Mouse (Mus musculus) midbrain, embryonic 11.5 days (tissue): ENCODE measurements around the gene Slc16a10. TPM values are rescaled to one million over a fixed set of nuclear protein-coding genes. Genes with fewer than 3 reads are reported as not detected.

Experiments used
- ATAC-seq: fragments of 200-750 bp; cut with Nextera tagmentation; 2 replicates; pipeline ENCODE4 v1.8.0; 2017; ENCODE audit warnings: moderate TSS enrichment, moderate library complexity; ENCODE audit not compliant: low FRiP score
- DNase-seq: peaks from one replicate; pipeline ENCODE4 v3.0.0; 2015; ENCODE audit warnings: low spot score; ENCODE audit errors: missing footprints
- H3K27ac ChIP-seq: fragments of 300-500 bp; sonication (generic); 2 replicates; pipeline ENCODE4 v1.5.1; 2014; ENCODE audit warnings: low read depth, low read length
- H3K27me3 ChIP-seq: fragments of 300-500 bp; sonication (generic); 2 replicates; pipeline ENCODE4 v1.6.1; 2014; ENCODE audit warnings: mild to moderate bottlenecking, low read length, moderate library complexity, mixed read lengths; ENCODE audit not compliant: control insufficient read depth, insufficient read depth
- H3K36me3 ChIP-seq: fragments of 300-500 bp; sonication (generic); 2 replicates; pipeline ENCODE4 v1.6.1; 2014; ENCODE audit warnings: mild to moderate bottlenecking, low read length, moderate library complexity, mixed read lengths; ENCODE audit not compliant: control insufficient read depth, insufficient read depth
- H3K4me1 ChIP-seq: fragments of 300-500 bp; sonication (generic); 2 replicates; pipeline ENCODE4 v1.6.1; 2014; ENCODE audit warnings: low read length; ENCODE audit not compliant: control insufficient read depth, insufficient read depth
- H3K4me2 ChIP-seq: fragments of 300-500 bp; sonication (generic); 2 replicates; pipeline ENCODE4 v1.6.1; 2014; ENCODE audit warnings: mild to moderate bottlenecking, moderate library complexity
- H3K4me3 ChIP-seq: fragments of 300-500 bp; sonication (generic); 2 replicates; pipeline ENCODE4 v1.5.1; 2014; ENCODE audit warnings: low read depth, low read length
- H3K9ac ChIP-seq: fragments of 300-500 bp; sonication (generic); 2 replicates; pipeline ENCODE4 v1.6.1; 2014; ENCODE audit warnings: low read length
- H3K9me3 ChIP-seq: fragments of 300-500 bp; sonication (generic); 2 replicates; pipeline ENCODE4 v1.6.1; 2016; ENCODE audit warnings: low read length; ENCODE audit not compliant: control insufficient read depth
- WGBS: fragments of 180-500 bp; shearing (Covaris S2); extraction: QIAGEN DNeasy Blood & Tissue Kit; methylation state at CpG from one replicate; pipeline ENCODE4 v1.1.7; 2014; 5-methylcytosine and 5-hydroxymethylcytosine counted together
- polyA plus RNA-seq: library from polyadenylated mRNA; unstranded; fragments of >200 nt; fragmentation: Nextera tagmentation; extraction: Ambion mirVana; gene quantifications from 2 replicates; pipeline ENCODE4 v1.2.1, GENCODE M21; 2014

Slc16a10 gene
- polyA plus RNA-seq, 1 experiment from 2014 or later: 4.6 TPM

- Histone ChIP-seq H3K4me3 (no peak overlapping the region), H3K9ac (no peak overlapping the region), H3K4me1 (peaks cover 3% of the 10 kb centered on the region; the same call in 1 of the 2 replicates), H3K9me3 (no peaks in the 10 kb centered on the region), H3K36me3 (no peaks in the 10 kb centered on the region), H3K27ac (no peak overlapping the region), H3K4me2 (no peak overlapping the region), H3K27me3 (no peaks in the 10 kb centered on the region; the same call in 1 of the 2 replicates)
- 91% methylated on average over 4 of the region's 4 CpGs for WGBS
- no peak for DNase-seq
- no peak for ATAC-seq
Observed at GRCm38 (mm10) chr10:40139646-40140045, 2.4 kb downstream of the Slc16a10 start.

- no peak overlapping the region for H3K27ac ChIP-seq
- no peak overlapping the region for H3K9ac ChIP-seq
- H3K36me3 ChIP-seq: no peaks in the 10 kb centered on the region
- H3K9me3 ChIP-seq: no peaks in the 10 kb centered on the region
- H3K27me3 ChIP-seq: no peaks in the 10 kb centered on the region; the same call in 1 of the 2 replicates
- ATAC-seq (no peak), DNase-seq (no peak)
- no peak overlapping the region for H3K4me3 ChIP-seq
- 82% methylated on average over 9 of the region's 9 CpGs for WGBS
- no peak overlapping the region for H3K4me2 ChIP-seq
- H3K4me1 ChIP-seq: no peaks in the 10 kb centered on the region
Observed at GRCm38 (mm10) chr10:40135807-40136778, 6.0 kb downstream of the Slc16a10 start.

GRCm38 (mm10) chr10:40134906-40135305 lies 7.2 kb downstream of the Slc16a10 start:
- Histone ChIP-seq H3K9ac (no peak overlapping the region), H3K27ac (no peak overlapping the region), H3K4me3 (no peak overlapping the region), H3K27me3 (no peaks in the 10 kb centered on the region; the same call in 1 of the 2 replicates), H3K36me3 (no peaks in the 10 kb centered on the region), H3K4me2 (no peak overlapping the region), H3K4me1 (no peaks in the 10 kb centered on the region), H3K9me3 (no peaks in the 10 kb centered on the region)
- 85% methylated on average over 6 of the region's 6 CpGs for WGBS
- DNase-seq (no peak), ATAC-seq (no peak)

- Histone ChIP-seq H3K4me2 (no peak overlapping the region), H3K27me3 (no peaks in the 10 kb centered on the region), H3K4me1 (no peaks in the 10 kb centered on the region), H3K36me3 (no peaks in the 10 kb centered on the region), H3K4me3 (no peak overlapping the region), H3K27ac (no peak overlapping the region), H3K9ac (no peak overlapping the region), H3K9me3 (no peaks in the 10 kb centered on the region)
- ATAC-seq: no peak
- 82% methylated on average over 1 of the region's 1 CpGs for WGBS
- DNase-seq: no peak
Observed at GRCm38 (mm10) chr10:40133636-40134035, 8.4 kb downstream of the Slc16a10 start.

GRCm38 (mm10) chr10:40131690-40132418 lies 10.2 kb downstream of the Slc16a10 start:
- DNase-seq: no peak
- WGBS: 89% methylated on average over 9 of the region's 9 CpGs
- Histone ChIP-seq H3K36me3 (no peaks in the 10 kb centered on the region), H3K9ac (no peak overlapping the region), H3K4me1 (no peaks in the 10 kb centered on the region), H3K27ac (no peak overlapping the region), H3K4me2 (no peak overlapping the region), H3K9me3 (no peaks in the 10 kb centered on the region), H3K4me3 (no peak overlapping the region), H3K27me3 (no peaks in the 10 kb centered on the region)
- no peak for ATAC-seq

GRCm38 (mm10) chr10:40130126-40130525 lies 11.9 kb downstream of the Slc16a10 start:
- Histone ChIP-seq H3K27ac (no peak overlapping the region), H3K9ac (no peak overlapping the region), H3K4me1 (no peaks in the 10 kb centered on the region), H3K36me3 (no peaks in the 10 kb centered on the region), H3K4me3 (no peak overlapping the region), H3K9me3 (no peaks in the 10 kb centered on the region), H3K4me2 (no peak overlapping the region), H3K27me3 (no peaks in the 10 kb centered on the region)
- DNase-seq: no peak
- WGBS: 96% methylated on average over 1 of the region's 1 CpGs
- no peak for ATAC-seq

- no peak for ATAC-seq
- no peaks in the 10 kb centered on the region for H3K27me3 ChIP-seq
- no peak for DNase-seq
- H3K4me2 ChIP-seq: no peak overlapping the region
- no peaks in the 10 kb centered on the region for H3K36me3 ChIP-seq
- no peaks in the 10 kb centered on the region for H3K4me1 ChIP-seq
- no peak overlapping the region for H3K9ac ChIP-seq
- no peak overlapping the region for H3K4me3 ChIP-seq
- no peak overlapping the region for H3K27ac ChIP-seq
- H3K9me3 ChIP-seq: no peaks in the 10 kb centered on the region
Observed at GRCm38 (mm10) chr10:40129134-40129533, 12.9 kb downstream of the Slc16a10 start.

- H3K4me2 ChIP-seq: no peak overlapping the region
- H3K9ac ChIP-seq: no peak overlapping the region
- no peaks in the 10 kb centered on the region for H3K4me1 ChIP-seq
- 88% methylated on average over 7 of the region's 7 CpGs for WGBS
- no peaks in the 10 kb centered on the region for H3K9me3 ChIP-seq
- H3K27me3 ChIP-seq: no peaks in the 10 kb centered on the region
- no peak for ATAC-seq
- no peaks in the 10 kb centered on the region for H3K36me3 ChIP-seq
- no peak for DNase-seq
- H3K27ac ChIP-seq: no peak overlapping the region
- no peak overlapping the region for H3K4me3 ChIP-seq
Observed at GRCm38 (mm10) chr10:40128497-40128896, 13.6 kb downstream of the Slc16a10 start.

GRCm38 (mm10) chr10:40125200-40125599 lies 16.9 kb downstream of the Slc16a10 start:
- no peak overlapping the region for H3K4me3 ChIP-seq
- H3K36me3 ChIP-seq: no peaks in the 10 kb centered on the region
- H3K27ac ChIP-seq: no peak overlapping the region
- no peak for ATAC-seq
- no peak for DNase-seq
- no peaks in the 10 kb centered on the region for H3K9me3 ChIP-seq
- 83% methylated on average over 9 of the region's 9 CpGs for WGBS
- H3K4me1 ChIP-seq: no peaks in the 10 kb centered on the region
- no peak overlapping the region for H3K4me2 ChIP-seq
- no peaks in the 10 kb centered on the region for H3K27me3 ChIP-seq
- H3K9ac ChIP-seq: no peak overlapping the region
